Mouse (Mus musculus): ENCODE results near the gene Pyroxd2. TPM values are rescaled to one million over a fixed set of nuclear protein-coding genes. Genes with fewer than 3 reads are reported as not detected.

Pyroxd2 gene
- polyA plus RNA-seq, 1 experiment from 2014 or later = 1.7 TPM

- Histone ChIP-seq H3K27me3 (replicated peaks; ENCODE audit: control insufficient read depth, insufficient read depth, low read length) (no peaks in the 10 kb centered on the region), H3K4me3 (ENCODE audit: low read depth, low read length) (peak within 1 kb of the TSS; percentile 61), H3K27ac (ENCODE audit: low read depth, low read length) (peak within 1 kb of the TSS; percentile 80), H3K9me3 (replicated peaks; ENCODE audit: control insufficient read depth, low read length) (no peaks in the 10 kb centered on the region), H3K36me3 (ENCODE audit: control insufficient read depth, insufficient read depth, low read length) (no peaks in the 10 kb centered on the region), H3K4me1 (ENCODE audit: control insufficient read depth, insufficient read depth, low read length) (no peaks in the 10 kb centered on the region; the same call in 1 of the 2 replicates), H3K9ac (ENCODE audit: low read length) (peak within 1 kb of the TSS; percentile 70), H3K4me2 (ENCODE audit: low read length) (peak within 1 kb of the TSS; percentile 58)
- ATAC-seq (peak; percentile 99), DNase-seq (ENCODE audit: low spot score) (peak; percentile 98)
- under 1% methylated on average over 43 of the region's 43 CpGs for WGBS
Measured at GRCm38 (mm10) chr19:42779531-42780155, 27.1 kb upstream of the Pyroxd2 start, which contains the start of gene Hps1. Gene Hps1, minus strand, starts transcription at chr19:42779978.

GRCm38 (mm10) chr19:42777801-42778200 is 25.2 kb upstream of the Pyroxd2 start:
- no peak overlapping the region for H3K27ac ChIP-seq (ENCODE audit: low read depth, low read length)
- H3K4me2 ChIP-seq (ENCODE audit: low read length) = no peak overlapping the region
- no peaks in the 10 kb centered on the region; the same call in 1 of the 2 replicates for H3K4me1 ChIP-seq (ENCODE audit: control insufficient read depth, insufficient read depth, low read length)
- ATAC-seq = no peak
- no peaks in the 10 kb centered on the region for H3K27me3 ChIP-seq (replicated peaks; ENCODE audit: control insufficient read depth, insufficient read depth, low read length)
- no peak overlapping the region for H3K9ac ChIP-seq (ENCODE audit: low read length)
- DNase-seq (ENCODE audit: low spot score) = no peak
- H3K9me3 ChIP-seq (replicated peaks; ENCODE audit: control insufficient read depth, low read length) = no peaks in the 10 kb centered on the region
- H3K4me3 ChIP-seq (ENCODE audit: low read depth, low read length) = no peak overlapping the region
- 83% methylated on average over 5 of the region's 5 CpGs for WGBS
- no peaks in the 10 kb centered on the region for H3K36me3 ChIP-seq (ENCODE audit: control insufficient read depth, insufficient read depth, low read length)

- Histone ChIP-seq H3K4me1 (ENCODE audit: control insufficient read depth, insufficient read depth, low read length) (no peaks in the 10 kb centered on the region; the same call in 1 of the 2 replicates), H3K27me3 (replicated peaks; ENCODE audit: control insufficient read depth, insufficient read depth, low read length) (no peaks in the 10 kb centered on the region), H3K4me3 (ENCODE audit: low read depth, low read length) (no peak overlapping the region), H3K9me3 (replicated peaks; ENCODE audit: control insufficient read depth, low read length) (no peaks in the 10 kb centered on the region), H3K36me3 (ENCODE audit: control insufficient read depth, insufficient read depth, low read length) (no peaks in the 10 kb centered on the region), H3K27ac (ENCODE audit: low read depth, low read length) (no peak overlapping the region), H3K9ac (ENCODE audit: low read length) (no peak overlapping the region), H3K4me2 (ENCODE audit: low read length) (no peak overlapping the region)
- no peak for ATAC-seq
- DNase-seq (ENCODE audit: low spot score) = peak; percentile 20
- WGBS = 97% methylated on average over 1 of the region's 1 CpGs
Measured at GRCm38 (mm10) chr19:42776813-42777212, 24.2 kb upstream of the Pyroxd2 start.

- Histone ChIP-seq H3K4me1 (ENCODE audit: control insufficient read depth, insufficient read depth, low read length) (no peaks in the 10 kb centered on the region), H3K27me3 (replicated peaks; ENCODE audit: control insufficient read depth, insufficient read depth, low read length) (no peaks in the 10 kb centered on the region), H3K27ac (ENCODE audit: low read depth, low read length) (no peak overlapping the region), H3K36me3 (ENCODE audit: control insufficient read depth, insufficient read depth, low read length) (peaks cover 19% of the 10 kb centered on the region; the same call in 1 of the 2 replicates), H3K9me3 (replicated peaks; ENCODE audit: control insufficient read depth, low read length) (no peaks in the 10 kb centered on the region), H3K4me3 (ENCODE audit: low read depth, low read length) (no peak overlapping the region), H3K9ac (ENCODE audit: low read length) (no peak overlapping the region), H3K4me2 (ENCODE audit: low read length) (no peak overlapping the region)
- DNase-seq (ENCODE audit: low spot score) (no peak), ATAC-seq (no peak)
- WGBS = 84% methylated on average over 23 of the region's 23 CpGs
Measured at GRCm38 (mm10) chr19:42770141-42770872, 17.7 kb upstream of the Pyroxd2 start.

GRCm38 (mm10) chr19:42769648-42770047 is 17.1 kb upstream of the Pyroxd2 start:
- 91% methylated on average over 10 of the region's 10 CpGs for WGBS

GRCm38 (mm10) chr19:42767361-42767760 is 14.8 kb upstream of the Pyroxd2 start:
- Histone ChIP-seq H3K36me3 (ENCODE audit: control insufficient read depth, insufficient read depth, low read length) (peaks cover 19% of the 10 kb centered on the region; the same call in 1 of the 2 replicates), H3K4me3 (ENCODE audit: low read depth, low read length) (no peak overlapping the region), H3K9ac (ENCODE audit: low read length) (no peak overlapping the region), H3K9me3 (replicated peaks; ENCODE audit: control insufficient read depth, low read length) (no peaks in the 10 kb centered on the region), H3K4me1 (ENCODE audit: control insufficient read depth, insufficient read depth, low read length) (no peaks in the 10 kb centered on the region), H3K27ac (ENCODE audit: low read depth, low read length) (no peak overlapping the region), H3K4me2 (ENCODE audit: low read length) (no peak overlapping the region), H3K27me3 (replicated peaks; ENCODE audit: control insufficient read depth, insufficient read depth, low read length) (no peaks in the 10 kb centered on the region)
- WGBS = 70% methylated on average over 8 of the region's 8 CpGs
- no peak for DNase-seq (ENCODE audit: low spot score)
- no peak for ATAC-seq

More at GRCm38 (mm10) chr19:42769648-42770047, 17.1 kb upstream of the Pyroxd2 start:
- DNase-seq (ENCODE audit: low spot score) = no peak
- Histone ChIP-seq H3K4me2 (ENCODE audit: low read length) (no peak overlapping the region), H3K4me3 (ENCODE audit: low read depth, low read length) (no peak overlapping the region), H3K27me3 (replicated peaks; ENCODE audit: control insufficient read depth, insufficient read depth, low read length) (no peaks in the 10 kb centered on the region), H3K4me1 (ENCODE audit: control insufficient read depth, insufficient read depth, low read length) (no peaks in the 10 kb centered on the region), H3K27ac (ENCODE audit: low read depth, low read length) (no peak overlapping the region), H3K9me3 (replicated peaks; ENCODE audit: control insufficient read depth, low read length) (no peaks in the 10 kb centered on the region), H3K36me3 (ENCODE audit: control insufficient read depth, insufficient read depth, low read length) (peaks cover 19% of the 10 kb centered on the region; the same call in 1 of the 2 replicates), H3K9ac (ENCODE audit: low read length) (no peak overlapping the region)
- ATAC-seq = no peak

- H3K27me3 ChIP-seq (replicated peaks; ENCODE audit: control insufficient read depth, insufficient read depth, low read length) = no peaks in the 10 kb centered on the region
- H3K9me3 ChIP-seq (replicated peaks; ENCODE audit: control insufficient read depth, low read length) = no peaks in the 10 kb centered on the region
- H3K27ac ChIP-seq (ENCODE audit: low read depth, low read length) = no peak overlapping the region
- no peaks in the 10 kb centered on the region for H3K4me1 ChIP-seq (ENCODE audit: control insufficient read depth, insufficient read depth, low read length)
- no peak overlapping the region for H3K9ac ChIP-seq (ENCODE audit: low read length)
- 64% methylated on average over 10 of the region's 10 CpGs for WGBS
- peaks cover 10% of the 10 kb centered on the region; the same call in 1 of the 2 replicates for H3K36me3 ChIP-seq (ENCODE audit: control insufficient read depth, insufficient read depth, low read length)
- ATAC-seq (no peak), DNase-seq (ENCODE audit: low spot score) (no peak)
- H3K4me3 ChIP-seq (ENCODE audit: low read depth, low read length) = no peak overlapping the region
- H3K4me2 ChIP-seq (ENCODE audit: low read length) = no peak overlapping the region
Measured at GRCm38 (mm10) chr19:42764398-42764797, 11.8 kb upstream of the Pyroxd2 start.

- Histone ChIP-seq H3K27ac (ENCODE audit: low read depth, low read length) (no peak overlapping the region), H3K4me3 (ENCODE audit: low read depth, low read length) (no peak overlapping the region), H3K9me3 (replicated peaks; ENCODE audit: control insufficient read depth, low read length) (no peaks in the 10 kb centered on the region), H3K4me2 (ENCODE audit: low read length) (no peak overlapping the region), H3K9ac (ENCODE audit: low read length) (no peak overlapping the region), H3K4me1 (ENCODE audit: control insufficient read depth, insufficient read depth, low read length) (peaks cover 16% of the 10 kb centered on the region), H3K27me3 (replicated peaks; ENCODE audit: control insufficient read depth, insufficient read depth, low read length) (no peaks in the 10 kb centered on the region), H3K36me3 (ENCODE audit: control insufficient read depth, insufficient read depth, low read length) (no peaks in the 10 kb centered on the region)
- WGBS = 92% methylated on average over 6 of the region's 6 CpGs
- DNase-seq (ENCODE audit: low spot score) (no peak), ATAC-seq (no peak)
Measured at GRCm38 (mm10) chr19:42756671-42757070, 4.1 kb upstream of the Pyroxd2 start.
